Mouse (Mus musculus) limb, embryonic 11.5 days (tissue): Measurements from ENCODE around the gene Sfxn3. TPM values are rescaled to one million over a fixed set of nuclear protein-coding genes. Genes with fewer than 3 reads are reported as not detected.

ENCODE experiments used
- ATAC-seq: fragments of 200-750 bp; cut with Nextera tagmentation; 2 replicates; pipeline ENCODE4 v1.8.0; 2017; ENCODE audit warnings: low read depth; ENCODE audit not compliant: insufficient number of reproducible peaks, low FRiP score, low TSS enrichment
- DNase-seq: peaks from one replicate; pipeline ENCODE4 v3.0.0-alpha.2; 2015; ENCODE audit warnings: low spot score
- H3K27ac ChIP-seq: fragments of 300-500 bp; sonication (generic); replicated peaks from 2 replicates; pipeline ENCODE4 v1.5.1; 2014; ENCODE audit warnings: low read depth, mild to moderate bottlenecking, low read length
- H3K27me3 ChIP-seq: fragments of 300-500 bp; sonication (generic); 2 replicates; pipeline ENCODE4 v1.6.1; 2014; ENCODE audit warnings: mild to moderate bottlenecking, low read length, mixed read lengths; ENCODE audit not compliant: control insufficient read depth, insufficient read depth
- H3K36me3 ChIP-seq: fragments of 300-500 bp; sonication (generic); 2 replicates; pipeline ENCODE4 v1.6.1; 2014; ENCODE audit warnings: mild to moderate bottlenecking, low read length, moderate library complexity, mixed read lengths; ENCODE audit not compliant: control insufficient read depth, insufficient read depth
- H3K4me1 ChIP-seq: fragments of 300-500 bp; sonication (generic); 2 replicates; pipeline ENCODE4 v1.6.1; 2014; ENCODE audit warnings: low read length, mixed read lengths; ENCODE audit not compliant: control insufficient read depth, insufficient read depth
- H3K4me2 ChIP-seq: fragments of 300-500 bp; sonication (generic); 2 replicates; pipeline ENCODE4 v1.6.1; 2014; ENCODE audit warnings: low read depth, mild to moderate bottlenecking, moderate library complexity; ENCODE audit not compliant: severe bottlenecking
- H3K4me3 ChIP-seq: fragments of 300-500 bp; sonication (generic); 2 replicates; pipeline ENCODE4 v1.5.1; 2014; ENCODE audit warnings: low read depth, low read length
- H3K9ac ChIP-seq: fragments of 300-500 bp; sonication (generic); 2 replicates; pipeline ENCODE4 v1.6.1; 2014; ENCODE audit warnings: mild to moderate bottlenecking, low read length
- H3K9me3 ChIP-seq: fragments of 300-500 bp; sonication (generic); 2 replicates; pipeline ENCODE4 v1.6.1; 2016; ENCODE audit warnings: low read length; ENCODE audit not compliant: control insufficient read depth
- WGBS: fragments of 180-500 bp; shearing (Covaris S2); extraction: QIAGEN DNeasy Blood & Tissue Kit; methylation state at CpG from one replicate; pipeline ENCODE4 v1.1.7; 2014; 5-methylcytosine and 5-hydroxymethylcytosine counted together
- polyA plus RNA-seq: library from polyadenylated mRNA; unstranded; fragments of >200 nt; fragmentation: Nextera tagmentation; extraction: Ambion mirVana; gene quantifications from 2 replicates; pipeline ENCODE4 v1.2.1, GENCODE M21; 2014

The Sfxn3 gene
- polyA plus RNA-seq, 1 experiment from 2014 or later: 11.9 TPM

- H3K9ac ChIP-seq: peak overlapping the region; percentile 4
- no peaks in the 10 kb centered on the region for H3K9me3 ChIP-seq
- peak overlapping the region; percentile 44 for H3K4me3 ChIP-seq
- peaks cover 21% of the 10 kb centered on the region for H3K4me1 ChIP-seq
- no peak overlapping the region for H3K27ac ChIP-seq
- H3K36me3 ChIP-seq: no peaks in the 10 kb centered on the region
- 3% methylated on average over 34 of the region's 34 CpGs for WGBS
- peaks cover 26% of the 10 kb centered on the region for H3K27me3 ChIP-seq
- ATAC-seq (0 out of 2 replicates have a peak, but pooled peaks have one; percentile 9), DNase-seq (peak; percentile 78)
- H3K4me2 ChIP-seq: peak overlapping the region; percentile 53
Measured at GRCm38 (mm10) chr19:45046523-45047321, 581 bp upstream of the Sfxn3 start.

GRCm38 (mm10) chr19:45047935-45048643 is 786 bp downstream of the Sfxn3 start:
- Histone ChIP-seq H3K9me3 (no peaks in the 10 kb centered on the region), H3K4me1 (peaks cover 21% of the 10 kb centered on the region), H3K4me3 (peak overlapping the region; percentile 44), H3K27ac (no peak overlapping the region), H3K9ac (peak overlapping the region; percentile 4), H3K4me2 (peak overlapping the region; percentile 53), H3K36me3 (no peaks in the 10 kb centered on the region), H3K27me3 (peaks cover 26% of the 10 kb centered on the region)
- 58% methylated on average over 11 of the region's 11 CpGs for WGBS
- ATAC-seq (0 out of 2 replicates have a peak, but pooled peaks have one; percentile 49), DNase-seq (no peak)

GRCm38 (mm10) chr19:45048644-45049365 is 1.5 kb downstream of the Sfxn3 start:
- H3K4me1 ChIP-seq: peaks cover 21% of the 10 kb centered on the region
- H3K4me2 ChIP-seq: peak overlapping the region; percentile 53
- no peak overlapping the region; the same call in 1 of the 2 replicates for H3K4me3 ChIP-seq
- ATAC-seq (no peak), DNase-seq (no peak)
- no peak overlapping the region for H3K9ac ChIP-seq
- peaks cover 26% of the 10 kb centered on the region for H3K27me3 ChIP-seq
- no peak overlapping the region for H3K27ac ChIP-seq
- no peaks in the 10 kb centered on the region for H3K36me3 ChIP-seq
- H3K9me3 ChIP-seq: no peaks in the 10 kb centered on the region
- 82% methylated on average over 12 of the region's 12 CpGs for WGBS

GRCm38 (mm10) chr19:45049523-45049922 is 2.2 kb downstream of the Sfxn3 start:
- H3K36me3 ChIP-seq: no peaks in the 10 kb centered on the region
- no peak overlapping the region for H3K27ac ChIP-seq
- no peak for DNase-seq
- no peaks in the 10 kb centered on the region for H3K9me3 ChIP-seq
- WGBS: 76% methylated on average over 9 of the region's 9 CpGs
- peaks cover 21% of the 10 kb centered on the region for H3K4me1 ChIP-seq
- H3K27me3 ChIP-seq: peaks cover 23% of the 10 kb centered on the region
- H3K4me3 ChIP-seq: no peak overlapping the region
- no peak for ATAC-seq
- H3K4me2 ChIP-seq: no peak overlapping the region
- no peak overlapping the region for H3K9ac ChIP-seq

- Histone ChIP-seq H3K9ac (no peak overlapping the region), H3K4me1 (peaks cover 8% of the 10 kb centered on the region), H3K4me2 (no peak overlapping the region), H3K27me3 (no peaks in the 10 kb centered on the region), H3K36me3 (peaks cover 4% of the 10 kb centered on the region; the same call in 1 of the 2 replicates), H3K4me3 (no peak overlapping the region), H3K9me3 (no peaks in the 10 kb centered on the region), H3K27ac (no peak overlapping the region)
- 88% methylated on average over 8 of the region's 8 CpGs for WGBS
- no peak for DNase-seq
- ATAC-seq: no peak
Measured at GRCm38 (mm10) chr19:45053451-45053850, 6.1 kb downstream of the Sfxn3 start.

- ATAC-seq: no peak
Measured at GRCm38 (mm10) chr19:45054892-45055690, 7.8 kb downstream of the Sfxn3 start.

GRCm38 (mm10) chr19:45056364-45056763 is 9.1 kb downstream of the Sfxn3 start:
- H3K4me1 ChIP-seq: peaks cover 12% of the 10 kb centered on the region
- no peak overlapping the region; the same call in 1 of the 2 replicates for H3K9ac ChIP-seq
- no peak overlapping the region for H3K4me3 ChIP-seq
- H3K27me3 ChIP-seq: no peaks in the 10 kb centered on the region
- DNase-seq (no peak), ATAC-seq (no peak)
- no peak overlapping the region for H3K4me2 ChIP-seq
- WGBS: 57% methylated on average over 4 of the region's 4 CpGs
- no peaks in the 10 kb centered on the region for H3K9me3 ChIP-seq
- H3K27ac ChIP-seq: no peak overlapping the region
- H3K36me3 ChIP-seq: peaks cover 4% of the 10 kb centered on the region; the same call in 1 of the 2 replicates

More at GRCm38 (mm10) chr19:45054892-45055690, 7.8 kb downstream of the Sfxn3 start:
- no peak overlapping the region for H3K4me3 ChIP-seq
- H3K4me1 ChIP-seq: peaks cover 12% of the 10 kb centered on the region
- no peaks in the 10 kb centered on the region for H3K9me3 ChIP-seq
- 85% methylated on average over 6 of the region's 6 CpGs for whole genome bisulfite sequencing
- H3K27me3 ChIP-seq: no peaks in the 10 kb centered on the region
- no peak for DNase-seq
- H3K27ac ChIP-seq: no peak overlapping the region
- peaks cover 4% of the 10 kb centered on the region; the same call in 1 of the 2 replicates for H3K36me3 ChIP-seq
- no peak overlapping the region for H3K9ac ChIP-seq
- H3K4me2 ChIP-seq: no peak overlapping the region
